Mouse (Mus musculus): ENCODE measurements around the gene 1700069L16Rik. TPM values are rescaled to one million over a fixed set of nuclear protein-coding genes. Genes with fewer than 3 reads are reported as not detected.
A peak's percentile ranks its signal among the peaks of the same experiment; 100 is the strongest.

Gene 1700069L16Rik
- polyA plus RNA-seq, 1 experiment from 2014 or later, result not detected

GRCm38 (mm10) chr5:113735345-113736112 is 11.0 kb upstream of the 1700069L16Rik start, which contains the start of gene Ficd:
Gene Ficd, plus strand, starts transcription at chr5:113735803.
- Histone ChIP-seq H3K4me3 (ENCODE audit: low read length) (peak within 1 kb of the TSS; percentile 70), H3K4me1 (ENCODE audit: control insufficient read depth, insufficient read depth, low read length) (peaks cover 10% of the 10 kb centered on the region), H3K36me3 (ENCODE audit: control insufficient read depth, insufficient read depth, low read length) (peaks cover 10% of the 10 kb centered on the region), H3K27ac (ENCODE audit: low read length) (peak within 1 kb of the TSS; percentile 91), H3K9ac (ENCODE audit: low read depth, low read length) (peak within 1 kb of the TSS; percentile 74), H3K4me2 (ENCODE audit: low read depth, low read length) (peak within 1 kb of the TSS; percentile 91), H3K9me3 (ENCODE audit: control insufficient read depth, low read length) (no peaks in the 10 kb centered on the region), H3K27me3 (replicated peaks; ENCODE audit: control insufficient read depth, insufficient read depth, low read length) (no peaks in the 10 kb centered on the region)
- ATAC-seq, result peak; percentile 99
- 2% methylated on average over 71 of the region's 71 CpGs for WGBS

- Histone ChIP-seq H3K36me3 (ENCODE audit: control insufficient read depth, insufficient read depth, low read length) (peaks cover 10% of the 10 kb centered on the region), H3K4me3 (ENCODE audit: low read length) (peak overlapping the region; percentile 70), H3K9me3 (ENCODE audit: control insufficient read depth, low read length) (no peaks in the 10 kb centered on the region), H3K4me1 (ENCODE audit: control insufficient read depth, insufficient read depth, low read length) (peaks cover 10% of the 10 kb centered on the region), H3K27ac (ENCODE audit: low read length) (peak overlapping the region; percentile 76), H3K27me3 (replicated peaks; ENCODE audit: control insufficient read depth, insufficient read depth, low read length) (no peaks in the 10 kb centered on the region), H3K4me2 (ENCODE audit: low read depth, low read length) (peak overlapping the region; percentile 56), H3K9ac (ENCODE audit: low read depth, low read length) (peak overlapping the region; percentile 64)
- 12% methylated on average over 7 of the region's 7 CpGs for WGBS
- peak; percentile 58 for ATAC-seq
These were observed 10.4 kb upstream of the 1700069L16Rik start for GRCm38 (mm10) chr5:113735023-113735344.

- WGBS, result 63% methylated on average over 5 of the region's 5 CpGs
- H3K9me3 ChIP-seq (ENCODE audit: control insufficient read depth, low read length), result no peaks in the 10 kb centered on the region
- H3K36me3 ChIP-seq (ENCODE audit: control insufficient read depth, insufficient read depth, low read length), result peaks cover 10% of the 10 kb centered on the region
- no peak overlapping the region for H3K9ac ChIP-seq (ENCODE audit: low read depth, low read length)
- no peak overlapping the region for H3K4me3 ChIP-seq (ENCODE audit: low read length)
- H3K4me2 ChIP-seq (ENCODE audit: low read depth, low read length), result no peak overlapping the region
- no peak for ATAC-seq
- no peaks in the 10 kb centered on the region for H3K27me3 ChIP-seq (replicated peaks; ENCODE audit: control insufficient read depth, insufficient read depth, low read length)
- H3K27ac ChIP-seq (ENCODE audit: low read length), result no peak overlapping the region
- peaks cover 10% of the 10 kb centered on the region for H3K4me1 ChIP-seq (ENCODE audit: control insufficient read depth, insufficient read depth, low read length)
These were observed 9.8 kb upstream of the 1700069L16Rik start for GRCm38 (mm10) chr5:113734376-113734775.

GRCm38 (mm10) chr5:113732182-113732581 is 7.6 kb upstream of the 1700069L16Rik start:
- no peaks in the 10 kb centered on the region for H3K27me3 ChIP-seq (replicated peaks; ENCODE audit: control insufficient read depth, insufficient read depth, low read length)
- H3K9me3 ChIP-seq (ENCODE audit: control insufficient read depth, low read length), result no peaks in the 10 kb centered on the region
- H3K9ac ChIP-seq (ENCODE audit: low read depth, low read length), result no peak overlapping the region
- H3K27ac ChIP-seq (ENCODE audit: low read length), result no peak overlapping the region
- no peak for ATAC-seq
- peaks cover 10% of the 10 kb centered on the region for H3K4me1 ChIP-seq (ENCODE audit: control insufficient read depth, insufficient read depth, low read length)
- no peak overlapping the region for H3K4me2 ChIP-seq (ENCODE audit: low read depth, low read length)
- H3K36me3 ChIP-seq (ENCODE audit: control insufficient read depth, insufficient read depth, low read length), result no peaks in the 10 kb centered on the region
- no peak overlapping the region for H3K4me3 ChIP-seq (ENCODE audit: low read length)
- 25% methylated on average over 6 of the region's 6 CpGs for WGBS

GRCm38 (mm10) chr5:113731174-113731573 is 6.6 kb upstream of the 1700069L16Rik start:
- Histone ChIP-seq H3K4me2 (ENCODE audit: low read depth, low read length) (no peak overlapping the region), H3K36me3 (ENCODE audit: control insufficient read depth, insufficient read depth, low read length) (no peaks in the 10 kb centered on the region), H3K27ac (ENCODE audit: low read length) (no peak overlapping the region), H3K4me3 (ENCODE audit: low read length) (no peak overlapping the region), H3K9ac (ENCODE audit: low read depth, low read length) (no peak overlapping the region), H3K4me1 (ENCODE audit: control insufficient read depth, insufficient read depth, low read length) (peaks cover under 1% of the 10 kb centered on the region; the same call in 1 of the 2 replicates), H3K27me3 (replicated peaks; ENCODE audit: control insufficient read depth, insufficient read depth, low read length) (no peaks in the 10 kb centered on the region), H3K9me3 (ENCODE audit: control insufficient read depth, low read length) (no peaks in the 10 kb centered on the region)
- WGBS, result 87% methylated on average over 7 of the region's 7 CpGs
- ATAC-seq, result no peak

- 61% methylated on average over 7 of the region's 7 CpGs for WGBS
- no peaks in the 10 kb centered on the region for H3K36me3 ChIP-seq (ENCODE audit: control insufficient read depth, insufficient read depth, low read length)
- no peak for ATAC-seq
- H3K4me1 ChIP-seq (ENCODE audit: control insufficient read depth, insufficient read depth, low read length), result no peaks in the 10 kb centered on the region
- H3K9me3 ChIP-seq (ENCODE audit: control insufficient read depth, low read length), result no peaks in the 10 kb centered on the region
- no peak overlapping the region for H3K4me2 ChIP-seq (ENCODE audit: low read depth, low read length)
- no peaks in the 10 kb centered on the region for H3K27me3 ChIP-seq (replicated peaks; ENCODE audit: control insufficient read depth, insufficient read depth, low read length)
- H3K4me3 ChIP-seq (ENCODE audit: low read length), result no peak overlapping the region
- H3K27ac ChIP-seq (ENCODE audit: low read length), result no peak overlapping the region
- no peak overlapping the region for H3K9ac ChIP-seq (ENCODE audit: low read depth, low read length)
These were observed 6.1 kb upstream of the 1700069L16Rik start for GRCm38 (mm10) chr5:113730641-113731121.

- Histone ChIP-seq H3K9ac (ENCODE audit: low read depth, low read length) (no peak overlapping the region), H3K36me3 (ENCODE audit: control insufficient read depth, insufficient read depth, low read length) (no peaks in the 10 kb centered on the region), H3K9me3 (ENCODE audit: control insufficient read depth, low read length) (no peaks in the 10 kb centered on the region), H3K4me1 (ENCODE audit: control insufficient read depth, insufficient read depth, low read length) (no peaks in the 10 kb centered on the region), H3K27me3 (replicated peaks; ENCODE audit: control insufficient read depth, insufficient read depth, low read length) (no peaks in the 10 kb centered on the region), H3K27ac (ENCODE audit: low read length) (no peak overlapping the region), H3K4me2 (ENCODE audit: low read depth, low read length) (no peak overlapping the region), H3K4me3 (ENCODE audit: low read length) (no peak overlapping the region)
- no peak for ATAC-seq
- WGBS, result 85% methylated on average over 7 of the region's 7 CpGs
These were observed 4.1 kb upstream of the 1700069L16Rik start for GRCm38 (mm10) chr5:113728691-113729090.

GRCm38 (mm10) chr5:113728011-113728410 is 3.4 kb upstream of the 1700069L16Rik start:
- no peak for ATAC-seq
- H3K4me3 ChIP-seq (ENCODE audit: low read length), result no peak overlapping the region

GRCm38 (mm10) chr5:113727238-113727637 is 2.7 kb upstream of the 1700069L16Rik start:
- Histone ChIP-seq H3K36me3 (ENCODE audit: control insufficient read depth, insufficient read depth, low read length) (no peaks in the 10 kb centered on the region), H3K4me1 (ENCODE audit: control insufficient read depth, insufficient read depth, low read length) (no peaks in the 10 kb centered on the region), H3K9me3 (ENCODE audit: control insufficient read depth, low read length) (no peaks in the 10 kb centered on the region), H3K4me2 (ENCODE audit: low read depth, low read length) (no peak overlapping the region), H3K4me3 (ENCODE audit: low read length) (no peak overlapping the region), H3K9ac (ENCODE audit: low read depth, low read length) (no peak overlapping the region), H3K27me3 (replicated peaks; ENCODE audit: control insufficient read depth, insufficient read depth, low read length) (no peaks in the 10 kb centered on the region), H3K27ac (ENCODE audit: low read length) (no peak overlapping the region)
- no peak for ATAC-seq
- WGBS, result 57% methylated on average over 12 of the region's 12 CpGs

More at GRCm38 (mm10) chr5:113728011-113728410, 3.4 kb upstream of the 1700069L16Rik start:
- H3K36me3 ChIP-seq (ENCODE audit: control insufficient read depth, insufficient read depth, low read length), result no peaks in the 10 kb centered on the region
- 80% methylated on average over 7 of the region's 7 CpGs for WGBS
- no peak overlapping the region for H3K4me2 ChIP-seq (ENCODE audit: low read depth, low read length)
- no peaks in the 10 kb centered on the region for H3K9me3 ChIP-seq (ENCODE audit: control insufficient read depth, low read length)
- H3K9ac ChIP-seq (ENCODE audit: low read depth, low read length), result no peak overlapping the region
- no peak overlapping the region for H3K27ac ChIP-seq (ENCODE audit: low read length)
- H3K4me1 ChIP-seq (ENCODE audit: control insufficient read depth, insufficient read depth, low read length), result no peaks in the 10 kb centered on the region
- H3K27me3 ChIP-seq (replicated peaks; ENCODE audit: control insufficient read depth, insufficient read depth, low read length), result no peaks in the 10 kb centered on the region

All from intestine, embryonic 16.5 days (tissue).